Mouse (Mus musculus) liver, embryonic 15.5 days (tissue): ENCODE results near the gene H2afy2. TPM values are rescaled to one million over a fixed set of nuclear protein-coding genes. Genes with fewer than 3 reads are reported as not detected.

Experiments used
- ATAC-seq: fragments of 200-750 bp; cut with Nextera tagmentation; 2 replicates; pipeline ENCODE4 v1.8.0; 2017; ENCODE audit warnings: moderate number of reproducible peaks, mild to moderate bottlenecking, moderate library complexity; ENCODE audit not compliant: insufficient read depth
- H3K27ac ChIP-seq: fragments of 300-500 bp; sonication (generic); replicated peaks from 2 replicates; pipeline ENCODE4 v1.5.1; 2015; ENCODE audit warnings: mild to moderate bottlenecking, inconsistent platforms
- H3K27me3 ChIP-seq: fragments of 300-500 bp; sonication (generic); 2 replicates; pipeline ENCODE4 v1.6.1; 2015; ENCODE audit warnings: mild to moderate bottlenecking, inconsistent platforms
- H3K36me3 ChIP-seq: fragments of 300-500 bp; sonication (generic); replicated peaks from 2 replicates; pipeline ENCODE4 v1.6.1; 2015; ENCODE audit warnings: moderate library complexity, mild to moderate bottlenecking, inconsistent platforms
- H3K4me1 ChIP-seq: fragments of 300-500 bp; sonication (generic); replicated peaks from 2 replicates; pipeline ENCODE4 v1.6.1; 2015; ENCODE audit warnings: inconsistent platforms
- H3K4me2 ChIP-seq: fragments of 300-500 bp; sonication (generic); 2 replicates; pipeline ENCODE4 v1.6.1; 2015; ENCODE audit warnings: moderate library complexity, mild to moderate bottlenecking, inconsistent platforms
- H3K4me3 ChIP-seq: fragments of 300-500 bp; sonication (generic); replicated peaks from 2 replicates; pipeline ENCODE4 v1.5.1; 2015; ENCODE audit warnings: mild to moderate bottlenecking, inconsistent platforms
- H3K9ac ChIP-seq: fragments of 300-500 bp; sonication (generic); 2 replicates; pipeline ENCODE4 v1.6.1; 2015; ENCODE audit warnings: moderate library complexity, mild to moderate bottlenecking, inconsistent platforms
- H3K9me3 ChIP-seq: fragments of 300-500 bp; sonication (generic); replicated peaks from 2 replicates; pipeline ENCODE4 v1.6.1; 2016; ENCODE audit warnings: inconsistent platforms
- WGBS: fragments of 180-500 bp; shearing (Covaris S2); methylation state at CpG from one replicate; pipeline ENCODE4 v1.1.7; 2015; ENCODE audit warnings: mixed read lengths; ENCODE audit not compliant: insufficient replicate concordance; 5-methylcytosine and 5-hydroxymethylcytosine counted together
- polyA plus RNA-seq: library from polyadenylated mRNA; unstranded; fragments of >200 nt; fragmentation: Nextera tagmentation; extraction: Ambion mirVana; gene quantifications from 2 replicates; pipeline ENCODE4 v1.2.1, GENCODE M21; 2015

Gene H2afy2
- polyA plus RNA-seq, 1 experiment from 2014 or later, result 3.5 TPM

- H3K27me3 ChIP-seq, result peaks cover 38% of the 10 kb centered on the region
- H3K4me1 ChIP-seq, result 0 out of 2 replicates have a peak, but pooled peaks cover 2% of the 10 kb centered on the region
- H3K4me2 ChIP-seq, result peak overlapping the region; percentile 68
- no peak overlapping the region for H3K27ac ChIP-seq
- H3K36me3 ChIP-seq, result no peaks in the 10 kb centered on the region
- H3K9me3 ChIP-seq, result no peaks in the 10 kb centered on the region
- H3K4me3 ChIP-seq, result peak overlapping the region; percentile 58
- H3K9ac ChIP-seq, result peak overlapping the region; percentile 43; the same call in 1 of the 2 replicates
- WGBS, result under 1% methylated on average over 73 of the region's 74 CpGs
- ATAC-seq, result no peak
These were observed 942 bp downstream of the H2afy2 start for GRCm38 (mm10) chr10:61782799-61783611.

- 35% methylated on average over 9 of the region's 9 CpGs for WGBS
- Histone ChIP-seq H3K27me3 (peaks cover 38% of the 10 kb centered on the region), H3K9ac (no peak overlapping the region), H3K27ac (no peak overlapping the region), H3K4me2 (no peak overlapping the region), H3K4me3 (no peak overlapping the region), H3K36me3 (no peaks in the 10 kb centered on the region), H3K9me3 (no peaks in the 10 kb centered on the region), H3K4me1 (no peaks in the 10 kb centered on the region)
- ATAC-seq, result no peak
These were observed 2.4 kb downstream of the H2afy2 start for GRCm38 (mm10) chr10:61781461-61782128.

- WGBS, result 37% methylated on average over 6 of the region's 6 CpGs
- Histone ChIP-seq H3K4me1 (no peaks in the 10 kb centered on the region), H3K36me3 (no peaks in the 10 kb centered on the region), H3K27me3 (no peaks in the 10 kb centered on the region), H3K27ac (no peak overlapping the region), H3K9ac (no peak overlapping the region), H3K4me2 (no peak overlapping the region), H3K4me3 (no peak overlapping the region), H3K9me3 (no peaks in the 10 kb centered on the region)
- no peak for ATAC-seq
These were observed 17.1 kb downstream of the H2afy2 start for GRCm38 (mm10) chr10:61766806-61767205.

GRCm38 (mm10) chr10:61765558-61765957, 18.4 kb downstream of the H2afy2 start:
- no peak overlapping the region for H3K4me2 ChIP-seq
- no peak overlapping the region for H3K27ac ChIP-seq
- no peaks in the 10 kb centered on the region for H3K36me3 ChIP-seq
- H3K9ac ChIP-seq, result no peak overlapping the region
- H3K9me3 ChIP-seq, result no peaks in the 10 kb centered on the region
- H3K4me1 ChIP-seq, result no peaks in the 10 kb centered on the region
- WGBS, result 58% methylated on average over 5 of the region's 5 CpGs
- no peak for ATAC-seq
- H3K4me3 ChIP-seq, result no peak overlapping the region
- no peaks in the 10 kb centered on the region for H3K27me3 ChIP-seq

GRCm38 (mm10) chr10:61764689-61765088, 19.3 kb downstream of the H2afy2 start:
- Histone ChIP-seq H3K27ac (no peak overlapping the region), H3K36me3 (no peaks in the 10 kb centered on the region), H3K4me2 (no peak overlapping the region), H3K27me3 (no peaks in the 10 kb centered on the region), H3K4me1 (no peaks in the 10 kb centered on the region), H3K4me3 (no peak overlapping the region), H3K9me3 (no peaks in the 10 kb centered on the region), H3K9ac (no peak overlapping the region)
- WGBS, result 64% methylated on average over 8 of the region's 8 CpGs
- no peak for ATAC-seq

GRCm38 (mm10) chr10:61759869-61760268, 24.1 kb downstream of the H2afy2 start:
- no peaks in the 10 kb centered on the region for H3K36me3 ChIP-seq
- ATAC-seq, result no peak
- no peak overlapping the region for H3K4me3 ChIP-seq
- 39% methylated on average over 6 of the region's 6 CpGs for WGBS
- no peak overlapping the region for H3K4me2 ChIP-seq
- no peak overlapping the region for H3K27ac ChIP-seq
- no peaks in the 10 kb centered on the region for H3K27me3 ChIP-seq
- H3K9me3 ChIP-seq, result no peaks in the 10 kb centered on the region
- no peaks in the 10 kb centered on the region for H3K4me1 ChIP-seq
- no peak overlapping the region for H3K9ac ChIP-seq

- ATAC-seq, result no peak
- H3K36me3 ChIP-seq, result no peaks in the 10 kb centered on the region
These were observed 25.0 kb downstream of the H2afy2 start for GRCm38 (mm10) chr10:61758904-61759303.

GRCm38 (mm10) chr10:61757022-61757421, 26.9 kb downstream of the H2afy2 start:
- no peaks in the 10 kb centered on the region for H3K36me3 ChIP-seq
- 83% methylated on average over 14 of the region's 14 CpGs for WGBS

More at GRCm38 (mm10) chr10:61758904-61759303, 25.0 kb downstream of the H2afy2 start:
- 73% methylated on average over 2 of the region's 2 CpGs for WGBS
- no peaks in the 10 kb centered on the region for H3K27me3 ChIP-seq
- H3K9ac ChIP-seq, result no peak overlapping the region
- no peak overlapping the region for H3K4me2 ChIP-seq
- H3K9me3 ChIP-seq, result no peaks in the 10 kb centered on the region
- no peak overlapping the region for H3K4me3 ChIP-seq
- H3K4me1 ChIP-seq, result no peaks in the 10 kb centered on the region
- H3K27ac ChIP-seq, result no peak overlapping the region

GRCm38 (mm10) chr10:61753071-61753470, 30.9 kb downstream of the H2afy2 start:
- 89% methylated on average over 23 of the region's 23 CpGs for WGBS
- H3K4me3 ChIP-seq, result no peak overlapping the region
- ATAC-seq, result no peak
- no peaks in the 10 kb centered on the region for H3K9me3 ChIP-seq
- H3K27me3 ChIP-seq, result no peaks in the 10 kb centered on the region
- H3K4me2 ChIP-seq, result no peak overlapping the region
- H3K9ac ChIP-seq, result no peak overlapping the region
- peaks cover 4% of the 10 kb centered on the region; the same call in 1 of the 2 replicates for H3K4me1 ChIP-seq
- H3K36me3 ChIP-seq, result no peaks in the 10 kb centered on the region
- H3K27ac ChIP-seq, result no peak overlapping the region

More at GRCm38 (mm10) chr10:61757022-61757421, 26.9 kb downstream of the H2afy2 start:
- no peaks in the 10 kb centered on the region for H3K9me3 ChIP-seq
- no peak for ATAC-seq
- H3K9ac ChIP-seq, result no peak overlapping the region
- no peak overlapping the region for H3K4me2 ChIP-seq
- no peak overlapping the region for H3K27ac ChIP-seq
- H3K4me1 ChIP-seq, result no peaks in the 10 kb centered on the region
- no peak overlapping the region for H3K4me3 ChIP-seq
- H3K27me3 ChIP-seq, result no peaks in the 10 kb centered on the region

- ATAC-seq, result peak; percentile 83
- WGBS, result 31% methylated on average over 20 of the region's 20 CpGs
- no peaks in the 10 kb centered on the region for H3K36me3 ChIP-seq
- H3K4me3 ChIP-seq, result no peak overlapping the region
- 0 out of 2 replicates have a peak overlapping the region, but pooled peaks have one; percentile 7 for H3K4me2 ChIP-seq
- no peaks in the 10 kb centered on the region for H3K9me3 ChIP-seq
- H3K9ac ChIP-seq, result no peak overlapping the region
- no peaks in the 10 kb centered on the region for H3K27me3 ChIP-seq
- H3K27ac ChIP-seq, result peak overlapping the region; percentile 81
- H3K4me1 ChIP-seq, result peaks cover 4% of the 10 kb centered on the region; the same call in 1 of the 2 replicates
These were observed 32.3 kb downstream of the H2afy2 start for GRCm38 (mm10) chr10:61751534-61752219.

- no peaks in the 10 kb centered on the region for H3K36me3 ChIP-seq
- no peak overlapping the region for H3K27ac ChIP-seq
- WGBS, result 58% methylated on average over 9 of the region's 9 CpGs
- no peak overlapping the region for H3K9ac ChIP-seq
- no peaks in the 10 kb centered on the region for H3K27me3 ChIP-seq
- H3K4me1 ChIP-seq, result peaks cover 4% of the 10 kb centered on the region; the same call in 1 of the 2 replicates
- ATAC-seq, result no peak
- H3K4me3 ChIP-seq, result no peak overlapping the region
- H3K9me3 ChIP-seq, result no peaks in the 10 kb centered on the region
- no peak overlapping the region for H3K4me2 ChIP-seq
These were observed 33.9 kb downstream of the H2afy2 start for GRCm38 (mm10) chr10:61750014-61750413.
